ENCODE assay signal across 15 mouse cellular contexts in the genomic region with DNA sequence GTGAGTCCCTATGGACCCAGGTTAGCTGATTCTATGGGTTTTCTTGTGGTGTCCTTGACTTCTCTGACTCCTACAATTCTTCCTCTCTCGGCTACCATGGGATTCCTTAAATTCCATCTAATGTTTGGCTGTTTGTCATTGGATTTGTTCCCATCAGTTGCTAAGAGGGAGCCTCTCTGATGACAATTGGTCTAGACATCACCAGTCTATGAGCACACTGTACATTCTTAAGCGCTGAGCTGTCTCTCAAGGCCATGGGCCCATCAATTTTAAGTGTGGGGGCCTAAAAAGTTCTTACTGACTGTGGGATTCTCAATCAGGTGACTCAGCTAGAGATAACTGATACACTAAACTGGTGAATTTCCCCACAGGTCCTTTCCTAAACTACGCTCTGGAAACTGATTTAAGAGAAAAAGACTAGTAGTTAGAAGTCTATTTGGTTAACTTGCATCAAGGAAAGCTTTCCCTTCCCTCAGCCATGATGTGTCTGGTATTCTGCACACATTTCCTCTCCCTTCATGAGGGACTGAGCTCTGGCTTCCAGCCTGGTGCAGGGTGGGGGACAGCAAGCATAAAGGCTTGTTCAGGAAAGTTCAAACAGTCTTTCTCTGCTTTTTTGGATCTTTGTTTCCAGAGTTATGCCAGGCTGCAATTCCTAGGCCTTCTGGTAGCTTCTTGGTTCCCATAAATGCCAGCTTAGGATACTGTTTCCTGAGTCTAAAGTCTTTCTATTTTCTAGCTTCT.
DNase-seq lines count a peak whose midpoint lies in the region; ATAC-seq and TF ChIP-seq lines count a peak whose summit lies in the region.
"Had no signal": no experiment of that assay in that cellular context is flagged by ENCODE, and none has a peak within 500 bp of the region (broad histone marks: within the 10 kb centered on the region; RNA-seq: fewer than 3 reads in every experiment).

No protein-coding gene starts in this region.

- H3K4me1 ChIP-seq in hindbrain, embryonic 10.5 days (replicated peaks): peaks cover 32% of the 10 kb centered on the region
- peaks cover 10% of the 10 kb centered on the region for H3K4me1 ChIP-seq in hindbrain, embryonic 16.5 days (ENCODE audit: control insufficient read depth, insufficient read depth, low read depth, low read length)
- no peaks in the 10 kb centered on the region for H3K4me1 ChIP-seq in lung, postnatal 0 days (ENCODE audit: insufficient read depth, low read depth, low read length)
- H3K4me1 ChIP-seq in lung, adult 2 months (ENCODE audit: control insufficient read depth, insufficient read depth, low read length): peaks cover 2% of the 10 kb centered on the region
- peaks cover 41% of the 10 kb centered on the region for H3K4me1 ChIP-seq in limb, embryonic 14.5 days (ENCODE audit: control insufficient read depth, insufficient read depth, low read length)

- no peak for TF ChIP-seq POLR2A in lung, adult 2 months (IDR thresholded peaks at IDR 0.05; ENCODE audit: borderline replicate concordance, extremely low read depth, low read depth, low read length)
- no peak for TF ChIP-seq POLR2A in limb, embryonic 14.5 days (IDR thresholded peaks at IDR 0.05; ENCODE audit: borderline replicate concordance, extremely low read depth, insufficient read depth, insufficient read length)

- TF ChIP-seq CTCF in lung, postnatal 0 days (IDR thresholded peaks at IDR 0.05): no peak
- TF ChIP-seq CTCF in lung, adult 2 months (IDR thresholded peaks at IDR 0.05; ENCODE audit: insufficient read depth, low read length): no peak

- no peaks in the 10 kb centered on the region for H3K9me3 ChIP-seq in hindbrain, embryonic 10.5 days
- no peaks in the 10 kb centered on the region for H3K9me3 ChIP-seq in hindbrain, embryonic 16.5 days (ENCODE audit: control insufficient read depth, low read length)
- no peaks in the 10 kb centered on the region for H3K9me3 ChIP-seq in lung, postnatal 0 days (ENCODE audit: low read length)
- H3K9me3 ChIP-seq in limb, embryonic 14.5 days (ENCODE audit: control insufficient read depth, low read length): no peaks in the 10 kb centered on the region
- H3K9me3 ChIP-seq: G1E had no signal

- 77% methylated on average over 3 of the region's 3 CpGs for WGBS in hindbrain, embryonic 10.5 days
- WGBS in hindbrain, embryonic 16.5 days: 69% methylated on average over 3 of the region's 3 CpGs
- WGBS in lung, postnatal 0 days: 79% methylated on average over 3 of the region's 3 CpGs
- WGBS in lung, adult 2 months: 81% methylated on average over 3 of the region's 3 CpGs
- WGBS in limb, embryonic 14.5 days: 78% methylated on average over 3 of the region's 3 CpGs

- ATAC-seq in hindbrain, embryonic 16.5 days: no peak
- ATAC-seq in lung, postnatal 0 days: peak; percentile 44
- ATAC-seq in limb, embryonic 14.5 days (ENCODE audit: low FRiP score, low read depth): no peak
- ATAC-seq in CD4-positive, CD25-positive, alpha-beta regulatory T cell, adult 4 months: no peak
- ATAC-seq: inflammation-experienced regulatory T-cells, adult 6 months had no signal

- peak overlapping the region; percentile 62; the same call in 1 of the 2 replicates for H3K27ac ChIP-seq in hindbrain, embryonic 10.5 days
- no peak overlapping the region for H3K27ac ChIP-seq in hindbrain, embryonic 16.5 days (ENCODE audit: low read depth, low read length)
- no peak overlapping the region for H3K27ac ChIP-seq in lung, postnatal 0 days (ENCODE audit: low read length)
- 0 out of 2 replicates have a peak overlapping the region, but pooled peaks have one; percentile 33 for H3K27ac ChIP-seq in limb, embryonic 14.5 days (replicated peaks; ENCODE audit: low read depth, low read length)

- H3K36me3 ChIP-seq in hindbrain, embryonic 10.5 days: no peaks in the 10 kb centered on the region
- no peaks in the 10 kb centered on the region for H3K36me3 ChIP-seq in hindbrain, embryonic 16.5 days (ENCODE audit: control insufficient read depth, insufficient read depth, low read length)
- no peaks in the 10 kb centered on the region for H3K36me3 ChIP-seq in lung, postnatal 0 days (ENCODE audit: insufficient read depth, low read length)
- H3K36me3 ChIP-seq in limb, embryonic 14.5 days (ENCODE audit: control insufficient read depth, insufficient read depth, low read length): no peaks in the 10 kb centered on the region; the same call in 1 of the 2 replicates
- H3K36me3 ChIP-seq: G1E had no signal

- no peak overlapping the region for H3K9ac ChIP-seq in hindbrain, embryonic 16.5 days (ENCODE audit: low read depth, low read length)
- H3K9ac ChIP-seq in lung, postnatal 0 days (replicated peaks; ENCODE audit: low read depth): no peak overlapping the region
- H3K9ac ChIP-seq in limb, embryonic 14.5 days (ENCODE audit: low read depth, low read length, severe bottlenecking): no peak overlapping the region

- no peak overlapping the region for H3K4me2 ChIP-seq in hindbrain, embryonic 16.5 days (ENCODE audit: low read length)
- H3K4me2 ChIP-seq in lung, postnatal 0 days (replicated peaks; ENCODE audit: low read depth, low read length): no peak overlapping the region
- no peak overlapping the region for H3K4me2 ChIP-seq in limb, embryonic 14.5 days (replicated peaks; ENCODE audit: low read depth, low read length, severe bottlenecking)

- no peak for TF ChIP-seq EP300 in lung, postnatal 0 days (IDR thresholded peaks at IDR 0.05)

- DNase-seq in adrenal gland, adult 2 months: peak; percentile 50
- no peak for DNase-seq in adrenal gland, postnatal 25 days
- DNase-seq in hindbrain, embryonic 10.5 days (ENCODE audit: low spot score): no peak
- DNase-seq in lung, postnatal 0 days (ENCODE audit: low spot score): no peak
- no peak for DNase-seq in lung, adult 2 months
- no peak for DNase-seq in limb, embryonic 14.5 days (ENCODE audit: low spot score)
- DNase-seq: heart, adult 18-20 months; kidney, postnatal 4 days; lung, postnatal 4 days; right cerebral cortex, postnatal 25 days; thymus, adult 2 months had no signal

- no peaks in the 10 kb centered on the region for H3K27me3 ChIP-seq in hindbrain, embryonic 10.5 days (ENCODE audit: insufficient read depth, poor library complexity, severe bottlenecking)
- H3K27me3 ChIP-seq in hindbrain, embryonic 16.5 days (replicated peaks; ENCODE audit: control insufficient read depth, insufficient read depth, low read length): no peaks in the 10 kb centered on the region
- no peaks in the 10 kb centered on the region for H3K27me3 ChIP-seq in lung, postnatal 0 days (replicated peaks; ENCODE audit: insufficient read depth, low read length)
- no peaks in the 10 kb centered on the region for H3K27me3 ChIP-seq in limb, embryonic 14.5 days (ENCODE audit: control insufficient read depth, insufficient read depth, low read length)

- H3K4me3 ChIP-seq in hindbrain, embryonic 10.5 days: no peak overlapping the region
- H3K4me3 ChIP-seq in hindbrain, embryonic 16.5 days (ENCODE audit: low read length): no peak overlapping the region
- H3K4me3 ChIP-seq in lung, postnatal 0 days (ENCODE audit: low read depth, low read length): no peak overlapping the region
- H3K4me3 ChIP-seq in lung, adult 2 months (replicated peaks; ENCODE audit: extremely low read depth, low read depth, low read length): no peak overlapping the region
- H3K4me3 ChIP-seq in limb, embryonic 14.5 days (replicated peaks; ENCODE audit: low read length): no peak overlapping the region

Comparison
In these comparisons a context has a peak if more than half of its experiments do, and no peak if none do; other contexts are left out.
1. H3K27ac ChIP-seq: peak in hindbrain, embryonic 10.5 days (single experiment) and limb, embryonic 14.5 days (single experiment); none in hindbrain, embryonic 16.5 days (single experiment) and lung, postnatal 0 days (single experiment).